Mouse (Mus musculus): ENCODE results near the gene Fam89b. TPM values are rescaled to one million over a fixed set of nuclear protein-coding genes. Genes with fewer than 3 reads are reported as not detected.

Fam89b gene
- 300 and 312 TPM in 2 replicates for polyA plus RNA-seq (2012; rRNA removed)

DNA sequence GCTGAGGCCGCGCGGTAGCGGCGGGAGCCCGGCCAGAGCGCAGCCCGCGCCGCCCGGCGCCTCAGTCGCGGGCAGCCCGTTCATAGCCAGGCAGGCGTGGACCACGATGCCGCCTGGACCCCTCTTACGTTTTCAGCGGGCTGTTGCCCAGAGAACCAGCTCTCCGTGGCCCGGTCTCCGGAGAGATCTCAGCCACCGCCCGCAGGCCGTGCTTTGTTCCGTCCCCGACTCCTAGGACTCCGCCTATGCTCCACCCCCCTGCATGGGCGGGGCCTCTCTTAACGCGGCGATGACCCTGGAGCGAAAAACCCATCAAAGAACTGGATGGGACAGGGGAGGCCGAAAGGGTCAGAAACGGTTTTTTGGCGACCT, at the start of gene Fam89b:
TSS of gene Fam89b (minus strand) at position 210 of the 372 bp plus-strand sequence.
- H3K27ac ChIP-seq (ENCODE audit: control insufficient read depth, insufficient read depth, low read length), result no peak within 1 kb of the TSS
- peaks cover 54% of the 10 kb centered on the region for H3K4me1 ChIP-seq (replicated peaks; ENCODE audit: control insufficient read depth, insufficient read depth, low read length)
- no peaks in the 10 kb centered on the region for H3K36me3 ChIP-seq (ENCODE audit: control insufficient read depth, insufficient read depth, low read length)
- no peak for TF ChIP-seq CTCF (IDR thresholded peaks at IDR 0.05; ENCODE audit: borderline replicate concordance, control insufficient read depth, extremely low read depth, insufficient read depth, low read length, poor library complexity)
- peak; percentile 79 for TF ChIP-seq POLR2A (IDR thresholded peaks at IDR 0.05; ENCODE audit: control insufficient read depth, extremely low read depth, insufficient read depth, low read length, poor library complexity)
- WGBS, result under 1% methylated on average over 37 of the region's 37 CpGs
- no peaks in the 10 kb centered on the region for H3K27me3 ChIP-seq (ENCODE audit: control insufficient read depth, insufficient read depth, low read length)
- peak within 1 kb of the TSS; percentile 91 for H3K4me3 ChIP-seq (ENCODE audit: control insufficient read depth, insufficient read depth, low read length)
- peak; percentile 90 for DNase-seq

DNA sequence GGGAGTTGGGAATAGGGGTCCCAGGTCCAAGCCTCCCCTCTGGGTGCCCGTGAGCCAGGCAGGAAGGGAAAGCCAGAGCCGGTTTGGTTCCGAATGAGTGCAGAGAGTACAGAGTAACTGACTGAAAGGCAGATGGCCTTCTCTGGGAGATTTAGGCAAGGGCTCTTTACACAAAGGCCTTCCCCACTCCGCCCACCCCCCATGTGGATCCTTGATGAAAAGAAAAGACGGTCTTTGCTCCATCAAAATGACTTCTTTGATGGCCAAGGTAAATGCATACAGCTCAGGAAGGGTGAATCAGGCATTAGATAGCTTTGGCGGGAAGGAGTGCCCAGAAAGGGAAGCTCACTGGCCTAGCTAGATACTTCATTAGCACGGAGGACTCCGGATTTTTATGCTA, 48.9 kb upstream of the Fam89b start:
- no peaks in the 10 kb centered on the region for H3K4me1 ChIP-seq (replicated peaks; ENCODE audit: control insufficient read depth, insufficient read depth, low read length)
- H3K27ac ChIP-seq (ENCODE audit: control insufficient read depth, insufficient read depth, low read length), result no peak overlapping the region
- no peaks in the 10 kb centered on the region for H3K27me3 ChIP-seq (ENCODE audit: control insufficient read depth, insufficient read depth, low read length)
- no peaks in the 10 kb centered on the region for H3K36me3 ChIP-seq (ENCODE audit: control insufficient read depth, insufficient read depth, low read length)
- TF ChIP-seq POLR2A (IDR thresholded peaks at IDR 0.05; ENCODE audit: control insufficient read depth, extremely low read depth, insufficient read depth, low read length, poor library complexity) (no peak), CTCF (IDR thresholded peaks at IDR 0.05; ENCODE audit: borderline replicate concordance, control insufficient read depth, extremely low read depth, insufficient read depth, low read length, poor library complexity) (no peak)
- H3K4me3 ChIP-seq (ENCODE audit: control insufficient read depth, insufficient read depth, low read length), result no peak overlapping the region
- WGBS, result 93% methylated on average over 8 of the region's 8 CpGs
- no peak for DNase-seq

DNA sequence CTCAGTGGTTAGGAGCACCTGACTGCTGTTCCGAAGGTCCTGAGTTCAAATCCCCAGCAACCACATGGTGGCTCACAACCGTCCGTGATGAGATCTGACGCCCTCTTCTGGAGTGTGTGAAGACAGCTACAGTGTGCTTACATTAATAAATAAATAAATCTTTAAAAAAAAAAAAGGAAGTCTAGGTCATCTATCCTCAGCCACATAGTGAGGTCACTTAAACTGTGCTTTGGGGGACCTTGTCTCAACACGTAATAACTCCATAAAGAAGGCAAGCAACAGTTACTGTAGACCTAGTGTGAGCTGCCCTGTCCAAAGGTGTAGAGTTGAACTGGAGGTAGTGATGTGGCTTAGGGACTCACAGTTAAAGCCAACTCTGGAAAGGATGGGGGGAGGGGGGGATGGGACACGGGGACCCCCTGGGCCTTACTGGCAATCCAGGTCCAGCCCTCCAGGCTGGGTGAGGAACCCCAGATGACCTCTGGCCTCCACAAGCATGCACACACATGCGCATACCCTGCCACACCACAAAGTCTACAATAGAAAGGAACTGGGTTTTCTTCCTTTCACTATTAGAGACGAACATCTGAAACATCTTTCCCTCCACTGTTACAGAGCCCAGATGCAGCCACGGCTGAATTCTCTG, 48.1 kb upstream of the Fam89b start:
- Histone ChIP-seq H3K27ac (ENCODE audit: control insufficient read depth, insufficient read depth, low read length) (no peak overlapping the region), H3K27me3 (ENCODE audit: control insufficient read depth, insufficient read depth, low read length) (no peaks in the 10 kb centered on the region), H3K36me3 (ENCODE audit: control insufficient read depth, insufficient read depth, low read length) (no peaks in the 10 kb centered on the region), H3K4me3 (ENCODE audit: control insufficient read depth, insufficient read depth, low read length) (no peak overlapping the region), H3K4me1 (replicated peaks; ENCODE audit: control insufficient read depth, insufficient read depth, low read length) (no peaks in the 10 kb centered on the region)
- no peak for TF ChIP-seq POLR2A (IDR thresholded peaks at IDR 0.05; ENCODE audit: control insufficient read depth, extremely low read depth, insufficient read depth, low read length, poor library complexity)
- TF ChIP-seq CTCF (IDR thresholded peaks at IDR 0.05; ENCODE audit: borderline replicate concordance, control insufficient read depth, extremely low read depth, insufficient read depth, low read length, poor library complexity), result no peak
- DNase-seq, result no peak
- 70% methylated on average over 9 of the region's 9 CpGs for WGBS

DNA sequence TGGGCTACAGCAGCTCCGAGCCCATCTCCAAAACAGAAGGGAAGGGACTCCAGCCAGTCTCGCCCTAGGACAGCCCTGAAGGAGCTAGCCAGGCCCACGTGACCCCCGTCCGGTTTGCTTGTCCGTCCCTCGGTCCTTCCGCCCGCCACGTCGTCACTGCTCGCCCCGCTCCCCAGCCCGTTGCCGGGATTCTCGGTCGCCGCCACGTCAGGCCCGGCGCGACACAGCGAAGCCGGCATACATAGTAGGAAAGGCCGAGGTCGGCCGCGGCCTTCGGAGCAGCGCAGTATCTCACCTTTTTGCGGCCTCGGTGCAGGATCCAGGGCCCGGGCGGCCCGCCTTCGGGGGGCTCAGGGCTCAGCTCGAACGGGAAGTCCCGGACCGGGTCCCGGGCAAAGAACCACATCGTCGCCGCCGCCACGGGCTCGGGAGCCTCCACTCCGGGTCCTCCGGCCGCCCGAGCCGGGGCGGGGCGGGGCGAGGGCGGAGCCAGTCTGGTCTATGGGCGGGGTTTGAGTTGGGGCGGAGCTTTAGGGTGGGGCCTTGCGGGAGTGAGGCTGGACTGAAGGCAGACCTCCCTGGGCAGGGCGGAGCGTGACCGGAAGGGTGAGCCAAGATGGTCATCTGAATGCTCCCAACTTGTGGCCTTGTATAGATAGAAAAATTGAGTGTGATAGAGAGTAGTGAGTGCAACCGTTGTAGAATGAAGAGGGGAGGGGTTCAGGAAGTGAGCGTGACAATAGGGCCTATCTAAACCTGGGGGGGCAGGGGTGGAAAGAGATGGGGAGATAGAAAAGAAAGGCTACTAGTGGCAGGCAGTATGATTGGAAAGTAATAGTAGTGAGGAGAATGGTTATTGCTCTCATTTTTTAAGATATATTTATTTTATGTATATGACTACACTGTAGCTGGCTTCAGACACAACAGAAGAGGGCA, 41.7 kb upstream of the Fam89b start, which contains the start of gene Scyl1:
TSS of gene Scyl1 (minus strand) at position 495 of the 936 bp plus-strand sequence.
- Histone ChIP-seq H3K4me3 (ENCODE audit: control insufficient read depth, insufficient read depth, low read length) (peak within 1 kb of the TSS; percentile 83), H3K4me1 (replicated peaks; ENCODE audit: control insufficient read depth, insufficient read depth, low read length) (peaks cover 13% of the 10 kb centered on the region), H3K27me3 (ENCODE audit: control insufficient read depth, insufficient read depth, low read length) (no peaks in the 10 kb centered on the region), H3K36me3 (ENCODE audit: control insufficient read depth, insufficient read depth, low read length) (no peaks in the 10 kb centered on the region; the same call in 1 of the 2 replicates), H3K27ac (ENCODE audit: control insufficient read depth, insufficient read depth, low read length) (no peak within 1 kb of the TSS)
- DNase-seq, result peak; percentile 93
- TF ChIP-seq POLR2A (IDR thresholded peaks at IDR 0.05; ENCODE audit: control insufficient read depth, extremely low read depth, insufficient read depth, low read length, poor library complexity) (peak; percentile 57; the same call in 1 of the 2 replicates), CTCF (IDR thresholded peaks at IDR 0.05; ENCODE audit: borderline replicate concordance, control insufficient read depth, extremely low read depth, insufficient read depth, low read length, poor library complexity) (no peak; the same call in 1 of the 2 replicates)
- WGBS, result under 1% methylated on average over 64 of the region's 64 CpGs

DNA sequence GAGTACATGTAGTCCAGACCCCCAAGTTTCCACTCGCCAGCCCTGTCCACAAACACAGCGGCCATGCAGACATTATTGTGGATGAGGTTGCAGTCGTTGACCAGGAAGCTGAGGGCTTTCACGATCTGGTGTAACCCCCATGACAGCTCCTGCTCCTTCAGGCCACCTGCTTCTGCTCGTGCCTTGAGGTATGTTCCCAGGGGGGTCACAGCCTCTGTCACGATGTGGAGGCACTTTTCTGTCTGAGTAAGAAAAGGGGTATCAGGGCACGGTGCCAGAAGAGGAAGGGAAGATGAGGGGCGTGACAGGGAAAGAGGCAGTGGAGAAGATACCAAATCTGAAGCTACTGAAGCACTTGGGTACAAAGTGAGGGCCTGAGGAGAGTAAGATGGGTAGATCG, 40.9 kb upstream of the Fam89b start:
- TF ChIP-seq POLR2A (IDR thresholded peaks at IDR 0.05; ENCODE audit: control insufficient read depth, extremely low read depth, insufficient read depth, low read length, poor library complexity) (no peak), CTCF (IDR thresholded peaks at IDR 0.05; ENCODE audit: borderline replicate concordance, control insufficient read depth, extremely low read depth, insufficient read depth, low read length, poor library complexity) (no peak)
- Histone ChIP-seq H3K27ac (ENCODE audit: control insufficient read depth, insufficient read depth, low read length) (no peak overlapping the region), H3K36me3 (ENCODE audit: control insufficient read depth, insufficient read depth, low read length) (peaks cover 9% of the 10 kb centered on the region; the same call in 1 of the 2 replicates), H3K4me3 (ENCODE audit: control insufficient read depth, insufficient read depth, low read length) (peak overlapping the region; percentile 83), H3K27me3 (ENCODE audit: control insufficient read depth, insufficient read depth, low read length) (no peaks in the 10 kb centered on the region), H3K4me1 (replicated peaks; ENCODE audit: control insufficient read depth, insufficient read depth, low read length) (peaks cover 13% of the 10 kb centered on the region)
- no peak for DNase-seq
- WGBS, result 47% methylated on average over 9 of the region's 9 CpGs

DNA sequence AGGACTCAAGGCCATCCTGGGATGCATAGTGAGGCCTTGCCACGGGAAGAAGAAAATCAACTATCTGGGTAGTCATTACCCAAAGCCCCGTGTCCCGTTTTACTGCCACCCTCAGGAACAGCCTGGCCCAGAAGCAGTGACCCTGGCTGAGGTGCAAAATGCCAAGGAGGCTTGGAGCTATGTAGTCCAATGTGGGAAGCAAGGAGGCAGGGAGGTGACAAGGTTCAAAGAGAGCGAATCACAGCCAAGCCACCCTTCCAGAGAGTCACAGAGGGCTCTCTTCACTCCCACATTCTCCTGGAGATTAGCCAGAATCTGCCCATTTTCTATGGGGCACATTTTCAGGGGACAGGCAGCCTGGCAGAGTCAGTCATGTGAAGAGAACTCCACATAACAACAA, 37.8 kb upstream of the Fam89b start:
- Histone ChIP-seq H3K27me3 (ENCODE audit: control insufficient read depth, insufficient read depth, low read length) (no peaks in the 10 kb centered on the region), H3K4me1 (replicated peaks; ENCODE audit: control insufficient read depth, insufficient read depth, low read length) (peaks cover 13% of the 10 kb centered on the region), H3K36me3 (ENCODE audit: control insufficient read depth, insufficient read depth, low read length) (peaks cover 31% of the 10 kb centered on the region), H3K4me3 (ENCODE audit: control insufficient read depth, insufficient read depth, low read length) (no peak overlapping the region), H3K27ac (ENCODE audit: control insufficient read depth, insufficient read depth, low read length) (no peak overlapping the region)
- TF ChIP-seq POLR2A (IDR thresholded peaks at IDR 0.05; ENCODE audit: control insufficient read depth, extremely low read depth, insufficient read depth, low read length, poor library complexity) (no peak), CTCF (IDR thresholded peaks at IDR 0.05; ENCODE audit: borderline replicate concordance, control insufficient read depth, extremely low read depth, insufficient read depth, low read length, poor library complexity) (no peak)
- 98% methylated on average over 4 of the region's 4 CpGs for WGBS
- no peak for DNase-seq

All from thymus, adult 2 months (tissue).